Mouse (Mus musculus) urinary bladder, adult 2 months (tissue): ENCODE results near the gene Runx1. TPM values are rescaled to one million over a fixed set of nuclear protein-coding genes. Genes with fewer than 3 reads are reported as not detected.

Source experiments
- DNase-seq: peaks from one replicate; pipeline ENCODE4 v3.0.0; 2022; ENCODE audit warnings: low spot score
- polyA plus RNA-seq: library from polyadenylated mRNA; depleted of rRNA; stranded (reverse); fragments of >200 nt; gene quantifications from 2 replicates; pipeline ENCODE4 v1.2.3, GENCODE M21; 2012

The Runx1 gene
- polyA plus RNA-seq, 1 experiment = 8.6 TPM

DNA sequence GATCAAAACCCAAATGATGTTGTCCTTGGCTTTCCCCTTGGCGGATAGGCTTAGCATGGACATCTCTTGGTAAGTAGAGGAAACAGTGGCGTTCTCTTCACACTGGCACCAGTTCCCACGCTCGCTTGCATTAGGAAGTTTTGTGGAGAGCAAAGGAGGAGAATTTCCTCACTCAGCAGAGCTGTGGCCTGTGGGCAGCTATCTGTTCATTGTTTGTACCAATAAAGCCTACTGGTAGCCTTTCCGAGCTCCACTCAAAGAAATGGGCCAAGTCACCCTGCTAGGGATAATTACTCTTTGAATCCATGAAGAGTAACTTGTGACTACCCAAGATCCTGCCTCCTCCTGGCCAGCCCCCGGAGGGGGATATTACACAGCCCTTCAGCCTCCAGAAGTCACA, 734 bp upstream of the Runx1 start:
- no peak for DNase-seq

DNA sequence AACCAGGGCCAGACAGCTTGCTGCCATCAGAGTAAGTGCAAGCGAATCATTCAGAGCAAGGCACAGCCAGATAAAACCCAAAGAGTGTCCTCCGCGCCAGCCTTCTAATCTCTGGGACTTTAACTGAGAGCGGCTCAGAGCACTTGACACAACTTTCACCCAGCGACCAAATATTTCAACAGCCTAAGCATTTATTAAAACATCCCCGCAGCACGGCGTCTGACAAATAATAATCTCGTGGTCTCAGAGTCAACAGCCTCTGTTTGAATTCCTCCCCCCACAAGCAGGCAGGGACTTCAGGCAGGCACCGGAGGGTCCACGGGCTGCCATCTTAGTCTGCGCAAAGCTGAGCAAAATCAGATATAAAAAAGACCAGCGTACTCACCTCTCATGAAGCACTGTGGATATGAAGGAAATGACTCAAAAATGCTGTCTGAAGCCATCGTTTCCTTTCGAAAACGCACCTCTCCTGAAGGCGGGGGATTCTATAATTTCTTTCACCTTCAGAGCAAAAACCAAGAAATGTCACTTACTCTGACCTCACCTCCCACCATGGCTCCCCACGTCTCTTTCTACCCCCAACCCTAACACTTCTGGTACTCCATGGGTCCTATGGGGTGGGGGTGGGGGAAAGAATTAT, 625 bp downstream of the Runx1 start:
- no peak for DNase-seq

DNA sequence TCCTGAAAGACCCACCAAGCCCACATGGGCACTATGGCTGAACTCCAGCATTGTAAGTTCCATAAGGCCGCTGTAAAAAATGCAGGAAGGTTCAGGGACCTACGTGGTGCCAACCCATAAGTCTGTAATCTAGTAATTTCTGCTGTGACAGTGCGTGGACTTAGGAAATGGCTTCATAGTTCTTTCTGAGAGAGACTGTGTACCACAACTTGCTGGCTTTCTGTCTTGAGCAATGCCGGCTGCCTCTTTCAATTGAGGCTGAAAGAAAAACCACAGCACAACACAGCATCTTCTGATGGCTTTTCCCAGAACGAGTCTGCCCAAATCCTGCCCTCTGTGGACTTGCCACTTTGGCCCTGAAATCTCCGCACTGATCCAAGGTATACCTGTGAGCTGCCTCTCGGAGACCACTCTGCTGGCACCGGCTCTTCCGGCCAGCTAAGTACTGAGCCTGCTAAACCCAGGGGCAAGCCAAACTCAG, 1.2 kb downstream of the Runx1 start:
- no peak for DNase-seq

DNA sequence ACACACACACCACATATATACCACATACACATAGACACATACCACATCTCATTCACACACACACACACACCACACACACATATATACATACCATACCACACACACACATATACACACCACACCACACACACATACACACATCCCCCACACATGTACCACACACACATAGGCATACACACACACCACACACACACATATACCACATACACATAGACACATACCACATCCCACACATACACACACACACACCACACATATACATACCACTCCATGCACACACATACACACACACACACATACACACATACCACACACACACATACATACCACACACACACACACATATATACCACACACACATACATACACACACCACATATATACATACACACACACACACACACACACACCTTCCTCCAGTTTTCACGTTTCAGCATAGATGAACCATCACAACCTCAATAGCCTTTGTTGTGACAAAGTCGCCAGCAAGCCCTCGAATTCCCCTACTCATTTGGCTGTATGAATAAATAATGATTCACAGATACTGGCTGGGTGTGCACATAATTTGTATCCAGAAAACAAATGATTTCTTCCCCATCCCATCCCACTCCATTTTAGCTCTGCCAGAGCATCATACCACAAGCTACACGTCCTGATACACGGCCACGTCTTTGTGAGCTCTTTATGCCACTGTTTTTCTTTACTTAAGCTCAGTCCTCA, 1.8 kb downstream of the Runx1 start:
- no peak for DNase-seq

DNA sequence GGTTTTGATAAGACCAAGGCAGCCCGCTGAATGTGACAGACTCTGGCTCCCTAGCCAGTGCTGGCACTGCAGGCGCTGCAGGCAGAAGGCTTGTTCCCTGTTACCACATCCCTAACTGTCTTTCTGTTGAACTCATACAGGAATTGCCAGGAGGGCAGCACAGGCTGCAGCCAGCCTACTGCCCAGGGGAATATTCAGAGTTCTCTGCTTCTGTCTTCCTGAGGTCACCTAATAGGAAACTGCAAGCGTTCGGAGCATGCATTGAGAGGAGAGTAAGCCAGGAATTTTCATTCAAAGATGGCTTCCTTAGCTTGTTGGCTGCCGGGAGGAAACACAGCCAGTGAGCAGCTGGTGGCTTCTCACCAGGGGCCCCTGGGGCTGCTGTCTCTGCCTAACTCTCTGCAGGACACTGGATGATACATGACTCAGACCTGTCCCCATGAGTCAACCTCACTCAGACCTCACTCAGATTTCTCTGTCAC, 2.5 kb downstream of the Runx1 start:
- no peak for DNase-seq

DNA sequence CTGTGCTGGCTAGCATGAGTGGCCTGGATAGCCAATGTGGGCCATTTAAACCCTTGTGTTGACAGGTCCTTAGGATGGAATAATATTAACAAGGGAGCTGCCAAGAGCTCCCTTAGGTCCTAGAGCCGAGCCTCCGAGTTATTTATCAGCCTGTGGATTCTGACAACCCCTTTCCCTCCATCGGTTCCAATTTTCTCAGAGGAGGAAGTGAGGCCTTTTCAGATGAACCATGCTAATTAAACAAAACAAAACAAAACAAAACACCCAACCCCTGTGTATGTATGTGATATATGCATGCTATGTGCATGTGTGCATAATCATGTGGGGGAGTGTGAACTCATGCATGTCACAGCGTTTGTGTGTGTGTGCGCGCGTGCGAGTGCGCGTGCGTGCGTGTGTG, 3.3 kb downstream of the Runx1 start:
- DNase-seq = no peak

DNA sequence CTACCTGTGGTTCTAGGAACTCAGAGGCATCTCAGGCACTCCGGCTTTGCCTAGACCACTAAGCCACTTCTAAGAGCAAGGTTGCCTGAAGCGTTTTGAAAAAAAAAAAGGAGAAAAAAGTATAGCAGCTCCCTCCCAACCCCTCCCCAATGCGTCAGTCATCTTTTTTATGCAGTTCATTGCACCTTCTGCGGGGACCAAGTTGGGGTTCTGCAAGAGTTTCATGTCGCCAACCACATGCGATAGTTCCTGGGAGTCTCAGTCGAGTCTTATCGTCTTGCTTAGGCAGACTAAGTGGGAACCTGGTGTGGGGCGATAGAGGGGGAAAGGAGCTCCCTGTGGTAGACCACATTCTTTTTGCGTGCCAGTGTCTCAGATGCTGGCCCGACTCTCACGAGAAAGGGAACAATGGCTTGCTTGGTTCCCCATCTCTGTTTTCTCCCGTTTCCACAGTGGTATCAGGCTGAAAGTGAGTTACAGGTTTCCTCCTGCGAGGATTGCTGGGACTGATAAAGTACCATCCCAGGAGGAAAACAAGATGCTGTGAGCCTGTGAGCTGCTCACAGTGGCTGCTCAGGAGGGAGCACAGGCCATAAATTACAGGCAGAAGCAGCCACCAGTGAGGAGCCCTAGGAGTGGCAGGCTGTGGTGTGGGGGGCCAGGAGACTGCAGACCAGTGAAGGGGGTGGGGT, 3.9 kb downstream of the Runx1 start:
- DNase-seq = no peak

DNA sequence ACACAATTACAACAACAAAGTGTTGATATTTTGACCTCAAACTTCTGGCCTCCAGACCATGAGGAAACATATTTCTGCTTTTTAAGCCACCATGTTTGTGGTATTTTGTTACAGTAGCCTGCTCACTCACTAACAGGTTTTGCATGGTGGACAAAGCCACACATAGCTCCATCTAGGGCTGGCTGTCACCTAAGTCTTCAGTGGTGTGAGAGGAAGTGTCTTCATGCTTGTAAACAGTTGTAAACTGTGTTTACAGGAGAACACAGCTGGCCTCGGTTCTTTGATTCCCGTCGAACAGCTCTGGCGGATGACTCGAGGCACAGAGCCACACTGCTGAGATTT, 4.4 kb downstream of the Runx1 start:
- DNase-seq = no peak

DNA sequence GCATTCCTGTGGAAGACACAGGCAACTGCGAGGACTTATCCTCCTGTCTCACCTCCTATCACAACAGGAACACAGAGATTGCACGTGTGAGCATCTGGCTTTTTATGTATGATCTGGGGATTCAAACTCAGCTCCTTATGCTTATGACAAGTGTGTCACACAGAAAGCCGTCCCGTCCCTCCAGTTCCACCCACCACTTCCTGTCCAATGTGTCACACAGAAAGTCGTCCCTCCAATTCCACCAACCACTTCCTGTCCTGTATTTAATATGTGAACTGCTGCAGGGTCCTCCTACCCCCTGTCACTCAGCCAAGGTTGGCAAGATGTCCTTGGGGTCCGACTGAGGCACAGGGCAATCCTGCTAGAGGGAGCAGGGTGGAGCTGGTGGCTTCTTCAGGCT, 5.5 kb downstream of the Runx1 start:
- no peak for DNase-seq

DNA sequence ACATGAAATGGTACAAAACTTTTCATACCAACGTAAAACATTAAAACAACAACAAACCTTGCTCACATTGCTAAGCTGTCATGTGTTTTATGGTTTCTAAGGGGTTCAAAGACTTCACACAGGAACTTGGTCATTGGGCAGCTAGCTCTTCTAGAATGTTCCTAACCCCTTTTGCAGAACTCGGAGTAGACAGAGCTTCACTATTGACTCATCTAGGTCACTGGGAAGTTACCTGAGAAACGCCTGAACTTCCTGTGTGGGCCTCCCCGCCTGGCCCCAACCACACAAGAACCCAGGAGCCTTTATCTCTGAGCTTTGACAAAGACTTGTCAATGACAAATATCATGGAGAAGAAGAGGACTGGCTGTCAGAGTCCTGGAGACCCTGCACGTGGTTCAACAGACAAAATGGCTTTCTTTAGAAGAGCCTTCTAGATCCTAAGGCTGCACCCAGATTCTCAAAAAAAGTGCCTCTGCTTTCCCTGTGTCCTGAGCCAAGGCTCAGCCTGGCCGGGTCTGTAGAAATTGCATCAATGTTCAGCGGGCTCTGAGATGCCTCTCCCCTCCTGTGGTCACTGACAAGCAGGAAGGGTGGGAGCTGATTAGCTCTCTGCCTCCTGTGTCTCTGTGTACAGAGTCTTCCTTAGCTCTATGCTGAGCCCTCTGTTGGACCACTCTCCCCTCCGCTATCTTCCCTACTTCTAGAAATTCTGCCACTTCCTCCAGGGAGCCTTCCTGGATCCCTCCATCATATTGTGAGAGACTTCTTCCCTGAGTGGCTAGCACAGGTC, 7.3 kb downstream of the Runx1 start:
- no peak for DNase-seq

DNA sequence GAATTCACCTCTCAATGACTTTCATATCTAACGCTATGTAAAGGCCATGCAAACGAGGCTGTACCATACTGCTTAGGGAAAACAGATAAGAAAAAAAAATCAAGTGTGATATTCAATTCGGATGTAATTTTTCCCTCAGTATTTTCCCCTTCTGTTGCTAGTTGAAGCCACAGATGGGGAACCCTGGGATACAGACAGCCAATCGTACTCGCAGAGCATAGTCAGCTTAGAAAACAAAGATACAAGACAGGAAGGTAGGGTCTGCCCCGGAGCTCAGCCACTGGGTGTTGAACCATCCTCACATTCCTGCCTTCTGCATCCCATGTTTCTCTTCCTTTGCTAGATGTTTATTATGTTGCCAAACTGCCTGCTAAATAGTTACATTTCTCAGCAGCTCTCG, 9.9 kb downstream of the Runx1 start:
- no peak for DNase-seq

DNA sequence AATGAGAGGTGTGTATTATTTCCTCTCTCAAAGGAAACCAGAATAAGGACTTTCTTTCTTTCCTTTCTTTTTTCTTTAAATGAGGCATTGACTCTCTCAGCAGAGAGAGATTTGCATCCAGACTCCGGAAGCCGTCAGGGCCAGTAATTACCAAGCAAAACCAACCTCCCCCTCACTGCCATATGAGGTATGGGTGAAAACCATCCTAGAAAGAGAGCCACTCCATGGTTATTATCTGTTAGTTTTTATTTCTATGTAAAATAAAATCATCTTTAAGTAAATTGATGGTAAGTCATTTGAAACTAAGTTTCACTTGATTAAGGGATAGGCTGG, 10.8 kb downstream of the Runx1 start:
- no peak for DNase-seq

DNA sequence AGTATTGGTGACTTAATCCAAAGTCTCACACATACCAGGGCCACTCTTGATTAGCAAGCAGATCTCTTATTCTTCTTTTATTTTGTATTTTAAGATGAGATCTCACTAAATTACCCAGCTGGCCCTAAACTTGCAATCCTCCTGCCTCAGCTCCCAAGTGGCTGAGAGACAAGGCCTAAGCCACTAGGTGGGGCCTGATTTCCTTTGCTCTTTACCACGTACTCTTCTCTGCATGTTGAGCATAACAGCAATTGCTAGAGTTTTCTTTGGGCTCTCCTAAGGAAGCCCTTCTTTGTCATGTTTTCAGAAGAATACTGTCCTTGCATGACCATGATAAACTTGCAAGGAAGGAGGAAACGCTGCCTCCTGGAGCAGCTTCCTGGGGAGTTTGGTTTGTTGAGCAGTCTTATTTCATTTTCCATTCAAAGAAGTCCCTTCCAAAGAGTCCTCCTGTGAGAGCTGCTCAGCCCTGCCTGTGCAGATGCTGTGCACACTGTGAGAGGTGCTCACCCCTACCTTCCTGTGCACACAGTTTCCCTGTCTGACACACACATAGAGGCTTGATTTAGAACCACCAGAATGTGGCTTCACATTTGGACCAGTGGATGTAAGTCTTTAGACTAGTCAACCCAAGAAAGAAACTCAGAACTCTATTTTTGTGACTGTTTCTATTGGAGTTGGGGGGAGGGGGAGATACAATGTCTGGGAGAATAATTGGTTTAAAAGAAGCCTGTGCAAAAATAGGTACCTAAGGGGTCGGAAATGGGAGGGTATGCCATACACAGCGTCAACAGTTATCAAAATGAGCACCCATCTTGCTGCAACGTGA, 11.4 kb downstream of the Runx1 start:
- DNase-seq = no peak

DNA sequence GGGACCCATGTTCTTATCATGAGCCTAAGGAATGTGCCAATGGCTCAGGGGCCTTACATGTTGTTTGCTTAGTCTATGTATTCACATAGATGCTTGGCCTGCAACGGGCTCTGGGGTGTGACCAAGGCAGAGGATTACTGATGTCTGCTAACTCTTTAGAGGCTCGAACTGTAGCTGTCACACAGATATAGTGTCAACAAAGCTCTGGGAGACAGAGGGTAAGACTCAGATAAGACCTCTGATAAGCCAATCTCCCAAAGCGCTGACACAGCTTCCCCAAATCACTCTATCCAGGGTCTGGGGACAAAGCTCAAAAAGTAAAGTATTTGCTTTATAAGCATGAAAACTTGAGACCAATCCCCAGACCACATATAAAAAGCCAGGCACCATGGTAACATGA, 13.5 kb downstream of the Runx1 start:
- DNase-seq = no peak

DNA sequence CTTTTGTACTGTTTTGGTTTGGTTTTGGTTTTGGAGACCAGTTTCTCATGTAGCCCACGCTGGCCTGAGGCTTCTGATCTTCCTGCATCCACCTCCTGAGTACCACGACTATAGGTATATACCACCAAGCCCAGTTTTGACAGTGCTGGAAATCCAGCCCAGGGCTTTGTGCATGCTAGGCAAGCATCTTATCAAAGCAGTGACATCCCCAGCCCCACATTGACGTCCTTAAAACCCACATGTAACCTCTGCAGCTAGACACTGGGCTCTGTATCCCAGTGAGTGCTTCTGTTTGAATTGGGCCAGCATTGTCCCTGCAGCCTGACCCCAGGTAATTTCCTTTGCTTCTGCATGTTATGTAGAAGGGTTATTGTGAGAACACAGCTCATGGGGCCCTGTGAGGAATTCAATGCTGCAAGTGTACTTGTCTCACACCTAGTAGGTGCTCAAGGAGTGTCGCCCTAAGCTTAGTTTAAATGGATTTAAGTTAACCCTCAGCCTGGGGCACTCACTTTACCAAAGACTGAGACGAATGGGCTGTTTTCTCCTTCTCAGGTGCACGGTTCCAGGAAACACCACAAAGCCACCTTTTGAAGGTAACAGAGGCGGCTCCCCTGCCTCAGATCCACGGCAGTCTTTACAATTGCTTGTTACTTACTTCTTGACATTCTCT, 15.2 kb downstream of the Runx1 start:
- no peak for DNase-seq

DNA sequence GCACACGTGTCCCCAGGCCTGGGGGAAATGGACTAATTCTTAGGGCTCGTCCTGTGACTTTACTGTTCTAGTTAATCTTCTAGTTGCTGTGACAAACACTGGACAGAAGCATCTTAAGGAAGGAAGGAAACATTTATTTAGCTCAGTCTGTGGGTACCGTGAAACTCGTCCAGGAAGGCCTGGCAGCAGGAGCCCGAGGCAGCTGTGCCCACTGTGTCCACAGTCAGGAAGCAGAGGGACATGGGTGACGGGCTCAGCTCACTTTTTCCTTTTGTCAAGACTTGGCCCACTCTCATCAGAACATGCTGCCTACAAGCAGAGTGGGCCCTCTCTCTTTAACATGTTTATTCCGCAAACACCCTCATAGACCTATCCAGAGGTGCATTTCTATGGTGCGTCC, 18.2 kb downstream of the Runx1 start:
- no peak for DNase-seq

DNA sequence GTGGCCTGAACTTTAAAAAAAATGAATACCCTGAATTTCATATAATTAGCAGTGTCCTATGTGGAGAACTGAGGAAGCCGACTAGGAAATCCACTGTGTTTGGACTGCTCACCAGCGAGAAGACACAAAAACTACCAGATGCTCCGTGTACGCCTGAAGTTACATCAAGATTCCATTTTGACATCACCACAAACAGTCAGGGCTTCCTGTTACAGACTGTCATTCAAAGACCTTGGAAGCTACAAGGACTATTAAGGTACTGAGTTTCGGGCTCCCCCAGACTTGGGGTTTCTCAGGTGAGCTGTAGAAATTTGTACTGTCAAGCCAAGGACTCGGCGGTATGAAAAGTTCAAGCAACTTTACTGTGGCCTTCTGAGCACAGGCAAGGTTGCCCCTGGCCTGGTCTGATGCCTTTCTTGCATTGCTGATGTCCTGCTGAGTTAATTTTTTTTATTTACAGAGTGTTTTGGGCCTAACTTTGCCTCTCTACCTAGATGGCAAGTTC, 22.8 kb downstream of the Runx1 start:
- no peak for DNase-seq

DNA sequence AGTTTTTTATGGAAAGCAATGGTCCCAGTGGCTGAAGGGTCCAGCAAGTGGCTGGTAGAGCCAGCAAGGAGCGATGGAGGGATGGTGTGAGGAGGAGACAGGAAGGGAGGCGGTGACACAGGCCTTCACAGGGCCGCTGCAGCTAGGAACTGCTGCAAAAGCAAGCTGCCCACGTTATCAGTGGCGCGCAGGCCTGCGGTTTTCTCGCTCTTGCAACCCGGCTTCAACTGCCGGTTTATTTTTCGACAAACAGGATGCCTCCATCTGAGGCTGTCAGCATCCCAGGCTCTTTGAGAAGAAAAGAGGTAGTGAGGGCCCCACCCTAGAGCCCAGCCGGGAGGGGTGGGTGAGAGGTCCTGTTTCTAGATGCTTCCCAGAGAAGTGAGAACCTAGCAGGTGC, 24.4 kb downstream of the Runx1 start:
- no peak for DNase-seq

DNA sequence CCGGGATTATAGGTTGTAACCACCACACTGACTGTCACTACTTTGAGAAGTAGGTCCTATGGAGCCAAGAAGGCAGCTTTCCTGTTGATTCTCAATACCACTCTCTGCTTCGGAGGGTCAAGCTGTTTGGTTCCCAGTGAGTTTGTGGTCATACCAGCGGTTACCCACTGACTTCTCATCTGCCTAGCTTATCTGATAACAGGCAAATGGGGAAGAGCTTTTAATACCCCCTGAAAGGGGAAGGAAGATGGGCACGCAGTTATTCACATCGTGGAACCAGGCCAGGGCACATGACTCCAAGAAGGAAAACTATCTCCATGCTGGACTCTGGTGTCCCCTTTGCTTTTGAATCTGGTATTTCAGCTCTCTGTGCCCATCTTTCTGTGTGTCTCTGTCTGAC, 25.1 kb downstream of the Runx1 start:
- DNase-seq = no peak

DNA sequence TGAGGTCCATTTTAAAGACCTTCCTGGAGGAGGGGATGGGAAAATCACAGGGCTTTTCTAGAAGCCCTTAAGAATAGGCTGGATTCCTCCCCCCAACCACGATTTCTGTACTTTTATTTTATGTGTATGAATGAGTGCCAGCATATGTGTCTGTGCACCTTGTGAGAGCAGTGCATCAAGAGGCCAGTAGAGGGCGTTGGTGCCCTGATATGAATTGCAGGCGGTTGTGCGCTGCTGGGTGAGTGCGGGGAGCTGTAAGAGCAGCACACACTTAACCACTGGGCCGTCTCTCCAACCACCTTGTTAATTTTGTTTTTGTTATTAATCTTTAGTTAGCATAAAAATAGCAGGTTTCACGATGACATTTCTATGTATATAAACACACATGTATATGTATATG, 26.0 kb downstream of the Runx1 start:
- DNase-seq = no peak

DNA sequence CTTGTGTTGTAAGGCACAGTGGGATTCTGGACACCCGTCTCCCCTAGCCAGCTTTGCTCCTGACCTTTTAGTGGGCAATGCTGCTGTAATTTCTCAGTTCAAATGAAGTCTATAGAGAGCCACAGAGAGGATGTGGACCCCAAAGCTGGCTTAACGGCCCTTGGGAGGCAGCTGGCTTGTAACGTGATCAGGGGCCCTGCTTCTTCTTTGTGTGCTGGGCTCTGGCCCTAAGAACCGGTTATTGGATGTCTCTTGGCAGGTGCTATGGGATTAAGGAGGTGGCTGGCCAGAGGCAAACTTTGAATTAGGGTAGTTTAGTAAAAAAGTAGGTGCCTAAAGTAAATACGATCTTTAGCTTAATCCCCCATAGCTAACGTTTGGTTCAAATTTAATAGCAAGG, 31.8 kb downstream of the Runx1 start:
- DNase-seq = no peak
